Mouse (Mus musculus) heart, postnatal 4 days (tissue): ENCODE data around the gene Tfpi. TPM values are rescaled to one million over a fixed set of nuclear protein-coding genes. Genes with fewer than 3 reads are reported as not detected.

Source experiments
- DNase-seq: peaks from one replicate; pipeline ENCODE4 v3.0.0; 2021
- total RNA-seq, 2 experiments: library from RNA; stranded (reverse); gene quantifications; 2 replicates each; pipeline ENCODE4 v1.2.3; 2021

The Tfpi gene
- total RNA-seq, 2 experiments from 2014 or later, result 62.0 to 64.4 TPM

GRCm38 (mm10) chr2:84388023-84388416 is 88.6 kb downstream of the Tfpi start:
- DNase-seq, result peak; percentile 31

- no peak for DNase-seq
These were observed 89.1 kb downstream of the Tfpi start for GRCm38 (mm10) chr2:84387394-84388022.

- DNase-seq, result no peak
These were observed 89.8 kb downstream of the Tfpi start for GRCm38 (mm10) chr2:84386563-84387393.

GRCm38 (mm10) chr2:84384911-84385693 is 91.5 kb downstream of the Tfpi start:
- DNase-seq, result no peak

- no peak for DNase-seq
These were observed 92.7 kb downstream of the Tfpi start for GRCm38 (mm10) chr2:84383828-84384227.

Other genes starting within 250 kb of the Tfpi start
- 10 to 100 TPM; 37.2 to 41.6 TPM for gene Calcrl, start 51.4 kb downstream of the Tfpi start, total RNA-seq
- 100 to 1,000 TPM; 161 to 162 TPM for gene Ctnnd1, start 174.0 kb upstream of the Tfpi start, total RNA-seq
- gene Btbd18, start 182.3 kb upstream of the Tfpi start, total RNA-seq, result under 1 TPM in 1 of 2 experiments, not detected in 1; 0.11 TPM
- gene Selenoh, start 194.0 kb upstream of the Tfpi start, total RNA-seq, result 100 to 1,000 TPM; 109 to 112 TPM
- gene Gm28635, start 201.3 kb upstream of the Tfpi start, total RNA-seq, result 10 to 100 TPM; 15.3 to 22.6 TPM
- 10 to 100 TPM; 18.9 to 20.2 TPM for gene Med19, start 201.6 kb upstream of the Tfpi start, total RNA-seq
- 100 to 1,000 TPM; 105 to 107 TPM for gene Tmx2, start 202.4 kb upstream of the Tfpi start, total RNA-seq
- gene Zdhhc5, start 238.4 kb upstream of the Tfpi start, total RNA-seq, result 10 to 100 TPM; 73.9 to 74.2 TPM